Mouse (Mus musculus) spleen, embryonic (tissue): Measurements from ENCODE around the gene Bcl11a.

Source experiments
- CTCF ChIA-PET: fragments of 350-600 bp; sonication (Branson Sonifier 250); formaldehyde crosslinking; loops from one replicate; lab custom pipeline; 2022; lab: Charles Lee

The Bcl11a gene

DNA sequence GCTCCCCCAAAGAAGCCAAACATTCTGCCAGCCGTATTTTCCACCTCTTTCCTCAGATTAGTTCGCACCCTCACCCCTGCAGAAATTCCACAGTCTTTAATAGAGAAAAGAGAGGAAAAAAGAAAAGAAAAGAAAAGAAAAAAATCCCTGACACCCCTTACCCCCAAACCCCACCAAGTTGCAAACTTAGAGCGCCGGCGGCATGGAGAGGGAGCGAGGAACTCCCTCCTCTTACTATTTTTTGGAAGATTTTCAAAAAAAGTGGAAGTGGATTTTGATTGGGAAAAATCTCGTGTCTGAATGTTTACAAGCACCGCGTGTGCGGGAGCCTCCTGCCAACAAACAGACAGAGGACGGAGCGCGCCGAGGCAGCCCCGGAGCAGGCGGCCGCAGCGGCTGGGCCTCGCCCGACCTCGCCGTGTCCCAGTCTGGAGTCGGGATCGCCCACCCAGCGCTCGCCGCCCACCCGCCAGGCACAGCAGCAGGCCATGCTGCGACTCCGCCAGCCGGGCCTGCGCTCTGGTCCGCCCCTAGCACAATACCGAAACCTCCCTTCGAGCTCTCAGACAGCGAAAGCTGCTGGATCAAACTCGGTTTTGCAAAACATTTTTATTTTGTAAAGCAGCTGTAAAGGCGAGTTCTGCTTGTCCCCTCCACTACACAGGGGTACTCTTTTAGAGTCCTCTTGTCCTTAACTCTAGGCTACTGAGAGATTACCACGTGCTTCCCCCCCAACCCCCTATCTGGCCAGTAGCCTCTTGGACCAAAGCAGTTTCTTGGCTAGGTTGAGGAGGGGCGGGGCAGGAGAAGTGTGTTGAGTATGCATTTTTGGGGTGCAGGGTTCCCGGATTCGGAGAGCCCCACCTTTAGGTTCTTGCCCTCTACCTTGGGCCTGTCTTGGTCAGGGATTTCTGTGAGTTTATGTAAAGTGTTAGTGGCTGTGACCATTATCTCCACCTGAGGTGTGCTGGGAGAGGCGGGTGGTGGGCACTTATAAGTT lies 1.8 kb downstream of the Bcl11a start:
- CTCF ChIA-PET: no interaction called here

DNA sequence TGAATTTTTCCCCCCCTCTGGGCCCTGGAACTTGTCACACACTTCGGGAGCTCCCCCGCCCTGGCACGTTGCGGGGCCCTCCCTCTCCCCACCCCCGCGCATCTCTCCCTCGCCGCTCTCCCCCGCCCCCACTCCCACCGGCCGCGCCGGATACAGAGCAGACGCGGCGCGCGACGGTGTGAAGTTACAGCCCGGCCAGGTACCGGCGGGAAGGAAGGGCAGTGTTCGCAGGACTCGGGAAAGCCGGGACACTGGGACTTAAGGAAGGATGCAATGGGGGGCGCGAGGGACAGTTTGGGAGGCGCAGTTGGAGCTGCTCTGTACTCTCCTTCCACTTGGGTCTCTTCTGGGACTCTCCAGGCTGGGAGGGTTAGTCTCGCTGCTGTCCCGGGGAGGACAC lies 2.7 kb downstream of the Bcl11a start:
- CTCF ChIA-PET: interaction anchor here (0.6 to 1.6 kb wide), 4 partner anchors 79 to 1586 kb away, joined by 3 to 4 read pairs (median 3); no protein-coding TSS in a partner anchor

GRCm38 (mm10) chr11:24081016-24081686 lies 3.3 kb downstream of the Bcl11a start:
- CTCF ChIA-PET: interaction anchor here (0.5 to 1.6 kb wide), 6 partner anchors 78 to 1587 kb away, joined by 3 to 8 read pairs (median 4); no protein-coding TSS in a partner anchor

GRCm38 (mm10) chr11:24081687-24082384 lies 4.0 kb downstream of the Bcl11a start:
- CTCF ChIA-PET: interaction anchor here (0.5 to 1.6 kb wide), 2 partner anchors 320 to 1220 kb away, joined by 3 to 5 read pairs; no protein-coding TSS in a partner anchor

DNA sequence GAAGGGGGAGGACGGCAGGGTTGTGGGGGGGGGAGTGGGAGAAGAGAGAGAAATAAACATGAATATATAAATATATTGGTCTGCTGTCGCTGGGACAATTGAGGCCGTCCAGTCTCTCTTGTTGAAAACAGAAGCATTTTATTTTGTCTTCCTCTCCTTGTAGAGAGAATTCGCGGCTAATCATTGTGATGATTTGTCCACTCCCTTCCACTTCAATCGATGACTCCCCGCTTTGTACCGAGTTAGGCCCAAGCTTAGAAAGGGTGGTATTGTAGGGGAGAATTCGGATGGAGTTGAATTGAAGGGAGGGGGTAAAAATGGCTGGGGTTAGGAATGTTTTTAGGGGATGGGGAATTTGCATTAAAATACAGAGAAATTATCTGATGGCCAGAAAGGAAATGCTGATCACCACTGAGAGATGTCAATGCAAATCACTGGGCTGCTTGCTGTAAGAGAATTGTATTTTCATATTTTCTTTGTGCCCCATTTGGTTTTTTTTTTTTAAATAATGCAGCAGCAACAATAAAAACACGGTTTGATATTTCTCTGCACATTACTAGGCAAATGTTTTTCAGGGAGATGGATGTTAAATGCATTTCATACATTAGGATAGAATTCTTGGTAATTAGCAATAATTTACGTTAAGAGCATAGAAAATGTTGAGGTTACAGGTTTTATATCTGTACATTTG lies 4.7 kb downstream of the Bcl11a start:
- CTCF ChIA-PET: interaction anchor here (1.3 to 1.6 kb wide), 2 partner anchors 18 to 1219 kb away, joined by 3 to 5 read pairs; no protein-coding TSS in a partner anchor

DNA sequence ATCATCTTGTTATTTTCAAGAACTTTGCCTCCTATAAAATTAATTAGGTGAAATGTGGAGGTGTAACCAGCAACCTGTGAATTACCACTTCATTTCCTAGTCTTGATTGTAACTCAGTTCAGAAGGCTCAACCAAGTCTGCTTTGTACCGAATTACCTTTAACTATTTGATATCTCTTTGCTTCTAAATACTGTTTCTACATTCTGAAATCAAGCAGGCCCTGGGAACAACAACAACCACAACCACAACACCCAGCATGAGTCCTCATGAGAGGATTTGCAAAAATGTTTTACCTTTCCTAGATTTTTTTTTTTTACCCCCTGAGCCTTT lies 5.2 kb downstream of the Bcl11a start:
- CTCF ChIA-PET: interaction anchor here (1.3 kb wide), 1 partner anchor 17 kb away, joined by 5 read pairs; no protein-coding TSS in a partner anchor

- CTCF ChIA-PET: interaction anchor here (0.6 to 1.3 kb wide), 3 partner anchors 17 to 37 kb away, joined by 4 to 6 read pairs (median 5); no protein-coding TSS in a partner anchor
These were observed 5.6 kb downstream of the Bcl11a start for GRCm38 (mm10) chr11:24083423-24083822.

DNA sequence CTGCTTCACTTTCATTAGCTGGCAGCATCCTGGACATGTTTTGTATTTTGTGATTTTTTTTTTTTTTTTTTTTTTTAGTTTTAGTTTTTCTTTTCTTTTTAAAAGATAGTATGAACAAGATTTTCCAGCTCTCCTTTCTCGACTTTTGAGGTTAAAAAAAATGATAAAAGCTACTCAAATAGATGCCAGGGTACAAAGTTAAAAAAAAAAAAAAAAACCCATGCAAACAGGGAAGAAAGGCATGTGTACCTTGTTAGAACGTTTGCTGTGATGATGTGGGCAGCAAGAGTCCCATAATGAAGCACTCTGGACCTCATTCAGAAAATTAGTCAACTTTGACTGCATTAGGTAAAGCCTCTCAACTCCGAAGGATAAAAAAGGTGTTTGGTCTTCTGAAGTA lies 6.2 kb downstream of the Bcl11a start:
- CTCF ChIA-PET: interaction anchor here (0.6 to 1.3 kb wide), 3 partner anchors 16 to 36 kb away, joined by 4 to 6 read pairs (median 5); no protein-coding TSS in a partner anchor

GRCm38 (mm10) chr11:24084590-24084989 lies 6.7 kb downstream of the Bcl11a start:
- CTCF ChIA-PET: interaction anchor here (1.0 kb wide), 1 partner anchor 29 kb away, joined by 6 read pairs; no protein-coding TSS in a partner anchor

- CTCF ChIA-PET: no interaction called here
These were observed 8.1 kb downstream of the Bcl11a start for GRCm38 (mm10) chr11:24085986-24086385.

- CTCF ChIA-PET: interaction anchor here (0.7 kb wide), 1 partner anchor 11 kb away, joined by 4 read pairs; no protein-coding TSS in a partner anchor
These were observed 9.2 kb downstream of the Bcl11a start for GRCm38 (mm10) chr11:24087069-24087468.

- CTCF ChIA-PET: no interaction called here
These were observed 12.6 kb downstream of the Bcl11a start for GRCm38 (mm10) chr11:24090443-24090842.

- CTCF ChIA-PET: no interaction called here
These were observed 13.7 kb downstream of the Bcl11a start for GRCm38 (mm10) chr11:24091393-24092080.

- CTCF ChIA-PET: no interaction called here
These were observed 14.8 kb downstream of the Bcl11a start for GRCm38 (mm10) chr11:24092618-24093017.

GRCm38 (mm10) chr11:24094086-24094487 lies 16.2 kb downstream of the Bcl11a start:
- CTCF ChIA-PET: no interaction called here

DNA sequence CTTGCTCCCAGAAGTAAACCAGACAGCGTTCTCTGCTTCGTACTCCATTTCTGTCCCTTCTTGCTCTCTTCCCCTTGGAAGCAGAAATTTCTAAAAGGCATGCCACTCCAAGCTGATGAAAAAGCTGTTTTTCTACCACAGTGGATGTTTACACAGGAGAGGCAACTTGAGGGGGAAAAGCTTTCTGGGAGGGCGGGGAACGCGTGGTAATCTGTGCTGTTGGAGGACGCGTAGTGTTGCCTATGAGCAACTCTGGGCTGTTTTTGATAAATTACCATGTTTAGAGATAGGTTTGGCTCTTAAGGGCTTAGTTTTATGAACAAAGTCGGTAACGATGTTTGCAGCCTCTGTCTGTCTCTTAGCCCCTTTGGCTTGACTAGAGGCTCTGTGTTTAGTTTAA lies 17.4 kb downstream of the Bcl11a start:
- CTCF ChIA-PET: interaction anchor here (0.6 kb wide), 1 partner anchor 17 kb away, joined by 5 read pairs; no protein-coding TSS in a partner anchor

DNA sequence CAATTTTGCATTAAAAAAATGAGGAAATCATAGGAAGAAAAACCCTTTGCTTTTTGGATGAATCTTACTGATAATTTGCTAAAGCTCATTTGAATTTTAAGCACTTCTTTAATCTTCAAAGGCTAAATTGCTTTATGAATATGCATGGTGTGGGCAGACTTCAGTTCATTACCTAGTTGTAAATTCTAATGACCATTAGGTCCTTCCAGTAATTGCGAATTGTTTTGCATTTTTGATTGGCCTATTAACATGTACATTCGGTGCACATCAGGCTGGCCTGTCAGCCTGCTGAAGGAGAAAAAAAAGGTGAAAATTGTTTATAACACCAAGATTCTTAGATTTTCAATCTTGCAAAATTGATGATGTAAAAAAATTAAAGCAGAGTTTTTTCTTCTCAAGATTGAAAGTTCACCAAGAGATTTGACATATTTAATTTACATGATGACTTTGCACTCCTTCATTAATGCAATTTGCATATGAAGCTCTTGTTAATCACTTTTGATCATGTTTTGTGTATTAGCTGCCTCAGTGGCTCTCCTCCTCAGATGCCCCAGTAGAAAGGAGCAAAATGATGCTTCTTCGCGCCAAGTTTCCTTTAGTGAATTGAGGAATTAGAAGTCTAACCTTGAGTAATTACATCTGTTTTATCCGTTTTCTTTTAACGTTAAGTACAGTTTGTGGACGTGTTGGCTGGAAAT lies 17.9 kb downstream of the Bcl11a start:
- CTCF ChIA-PET: no interaction called here

DNA sequence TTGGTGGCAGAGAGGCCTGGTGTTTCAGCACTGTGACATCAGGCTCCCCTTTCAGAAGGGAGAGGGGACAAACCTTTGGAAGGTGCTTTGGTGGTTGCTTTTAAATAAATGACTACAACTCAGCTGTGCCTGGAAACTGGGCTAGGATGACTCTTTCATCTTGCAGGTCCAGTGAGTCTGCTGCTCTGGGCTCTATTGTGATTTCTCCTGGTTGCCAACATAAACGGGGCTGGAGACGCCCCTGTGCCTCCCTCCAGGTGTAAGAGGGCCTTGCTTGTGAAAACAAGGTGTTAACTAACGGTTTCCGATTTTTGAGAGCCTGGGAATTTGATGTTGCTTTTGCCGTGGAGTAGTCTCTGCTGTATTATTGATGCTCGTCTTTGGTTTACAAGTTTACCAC lies 18.6 kb downstream of the Bcl11a start:
- CTCF ChIA-PET: no interaction called here

DNA sequence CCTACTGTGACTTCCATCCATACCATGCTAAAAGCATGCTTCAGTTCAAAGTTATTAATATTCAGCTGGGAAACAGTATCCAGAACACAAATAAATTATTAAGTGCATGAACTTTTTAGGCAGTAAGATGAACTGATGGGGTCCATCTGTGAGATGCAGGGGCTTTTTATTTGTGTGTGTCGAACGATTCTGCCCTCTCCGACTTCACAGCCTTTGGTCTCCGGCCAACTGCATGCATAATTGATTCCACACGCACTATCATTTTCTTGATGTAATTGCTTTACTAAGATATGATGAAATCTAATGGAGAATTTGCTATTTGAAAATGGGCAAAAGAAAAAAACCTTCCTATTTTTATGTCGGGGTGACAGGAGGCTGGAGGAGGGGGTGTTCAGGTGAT lies 19.2 kb downstream of the Bcl11a start:
- CTCF ChIA-PET: no interaction called here
